Mouse (Mus musculus): Measurements from ENCODE around the gene Tbc1d2b. TPM values are rescaled to one million over a fixed set of nuclear protein-coding genes. Genes with fewer than 3 reads are reported as not detected.

The Tbc1d2b gene
- polyA plus RNA-seq, 1 experiment, result 16.4 TPM

GRCm38 (mm10) chr9:90162926-90163748 lies 107.5 kb downstream of the Tbc1d2b start, which contains the start of gene Adamts7:
Adamts7 (plus strand) TSS chr9:90163069.
- no peaks in the 10 kb centered on the region for H3K27me3 ChIP-seq (replicated peaks; ENCODE audit: control insufficient read depth, insufficient read depth, low read length)
- no peak within 1 kb of the TSS for H3K27ac ChIP-seq (ENCODE audit: insufficient read depth, low read depth, low read length)
- H3K4me3 ChIP-seq (ENCODE audit: insufficient read depth, low read depth, low read length), result peak within 1 kb of the TSS; percentile 78
- no peaks in the 10 kb centered on the region for H3K4me1 ChIP-seq (ENCODE audit: control insufficient read depth, insufficient read depth, low read length)
- H3K36me3 ChIP-seq (ENCODE audit: control insufficient read depth, insufficient read depth, low read length), result no peaks in the 10 kb centered on the region
- DNase-seq, result peak; percentile 35
- under 1% methylated on average over 57 of the region's 60 CpGs for WGBS
- TF ChIP-seq CTCF (conservative IDR thresholded peaks at IDR 0.05; ENCODE audit: insufficient read depth, insufficient read length, low read depth, low read length) (no peak), POLR2A (IDR thresholded peaks at IDR 0.05; ENCODE audit: low read depth, low read length) (no peak)

- H3K27ac ChIP-seq (ENCODE audit: insufficient read depth, low read depth, low read length), result no peak overlapping the region
- TF ChIP-seq CTCF (conservative IDR thresholded peaks at IDR 0.05; ENCODE audit: insufficient read depth, insufficient read length, low read depth, low read length) (peak; percentile 26; the same call in 1 of the 2 replicates), POLR2A (IDR thresholded peaks at IDR 0.05; ENCODE audit: low read depth, low read length) (no peak)
- H3K4me3 ChIP-seq (ENCODE audit: insufficient read depth, low read depth, low read length), result peak overlapping the region; percentile 24; the same call in 1 of the 2 replicates
- H3K36me3 ChIP-seq (ENCODE audit: control insufficient read depth, insufficient read depth, low read length), result no peaks in the 10 kb centered on the region
- no peaks in the 10 kb centered on the region for H3K27me3 ChIP-seq (replicated peaks; ENCODE audit: control insufficient read depth, insufficient read depth, low read length)
- 14% methylated on average over 23 of the region's 29 CpGs for WGBS
- no peaks in the 10 kb centered on the region for H3K4me1 ChIP-seq (ENCODE audit: control insufficient read depth, insufficient read depth, low read length)
- peak; percentile 70 for DNase-seq
These were observed 108.2 kb downstream of the Tbc1d2b start for GRCm38 (mm10) chr9:90162243-90162925.

Other genes with a start within 250 kb of the Tbc1d2b start
- gene Ctsh, start 216.7 kb downstream of the Tbc1d2b start, polyA plus RNA-seq (2012; rRNA removed), result 176 and 202 TPM in 2 replicates
- gene Morf4l1, start 156.0 kb downstream of the Tbc1d2b start, polyA plus RNA-seq (2012; rRNA removed), result 91.8 and 126 TPM in 2 replicates
- 9.4 and 10.7 TPM in 2 replicates for gene Adamts7, start 107.7 kb downstream of the Tbc1d2b start, polyA plus RNA-seq (2012; rRNA removed)

Data from kidney, adult 2 months (tissue).